Mouse (Mus musculus) midbrain, embryonic 13.5 days (tissue): ENCODE results near the gene Krtap5-1. TPM values are rescaled to one million over a fixed set of nuclear protein-coding genes. Genes with fewer than 3 reads are reported as not detected.

Experiments used
- polyA plus RNA-seq: library from polyadenylated mRNA; unstranded; fragments of >200 nt; fragmentation: Nextera tagmentation; extraction: Ambion mirVana; gene quantifications from 2 replicates; pipeline ENCODE4 v1.2.1, GENCODE M21; 2015

Krtap5-1 gene
- polyA plus RNA-seq, 1 experiment from 2014 or later: not detected

Other genes with a start within 250 kb of the Krtap5-1 start
- 52.3 and 56.9 TPM in 2 replicates for gene Mob2, start 236.1 kb downstream of the Krtap5-1 start, polyA plus RNA-seq
- gene Dusp8, start 201.3 kb downstream of the Krtap5-1 start, polyA plus RNA-seq: 66.0 and 69.1 TPM in 2 replicates
- 0.44 TPM in 1 of 2 replicates, not detected in the other for gene Gm45618, start 176.4 kb downstream of the Krtap5-1 start, polyA plus RNA-seq
- gene Gm39115, start 161.1 kb downstream of the Krtap5-1 start, polyA plus RNA-seq: not detected in 2 replicates
- not detected in 2 replicates for gene Gm45337, start 152.5 kb downstream of the Krtap5-1 start, polyA plus RNA-seq
- gene Gm29735, start 140.0 kb downstream of the Krtap5-1 start, polyA plus RNA-seq: not detected in 2 replicates
- gene Gm4553, start 131.4 kb downstream of the Krtap5-1 start, polyA plus RNA-seq: not detected in 2 replicates
- gene Krtap5-2, start 121.1 kb downstream of the Krtap5-1 start, polyA plus RNA-seq: not detected in 2 replicates
- not detected in 2 replicates for gene Gm10153, start 106.7 kb downstream of the Krtap5-1 start, polyA plus RNA-seq
- gene Krtap5-3, start 95.8 kb downstream of the Krtap5-1 start, polyA plus RNA-seq: not detected in 2 replicates
- gene Gm7579, start 85.3 kb downstream of the Krtap5-1 start, polyA plus RNA-seq: not detected in 2 replicates
- gene Krtap5-5, start 67.1 kb downstream of the Krtap5-1 start, polyA plus RNA-seq: not detected in 2 replicates
- gene Gm40460, start 56.0 kb downstream of the Krtap5-1 start, polyA plus RNA-seq: not detected in 2 replicates
- not detected in 2 replicates for gene Gm2431, start 38.8 kb downstream of the Krtap5-1 start, polyA plus RNA-seq
- gene Gm4559, start 22.8 kb downstream of the Krtap5-1 start, polyA plus RNA-seq: not detected in 2 replicates
- not detected in 2 replicates for gene Krtap5-4, start 6.4 kb upstream of the Krtap5-1 start, polyA plus RNA-seq
- gene Ifitm10, start 76.6 kb upstream of the Krtap5-1 start, polyA plus RNA-seq: 1.9 and 2.3 TPM in 2 replicates
- not detected in 2 replicates for gene Gm49369, start 85.5 kb upstream of the Krtap5-1 start, polyA plus RNA-seq
- 191 and 206 TPM in 2 replicates for gene Ctsd, start 90.9 kb upstream of the Krtap5-1 start, polyA plus RNA-seq
- gene Syt8, start 137.7 kb upstream of the Krtap5-1 start, polyA plus RNA-seq: not detected in 2 replicates
- gene Tnni2, start 144.7 kb upstream of the Krtap5-1 start, polyA plus RNA-seq: 0.59 and 0.75 TPM in 2 replicates
- gene Lsp1, start 163.7 kb upstream of the Krtap5-1 start, polyA plus RNA-seq: 6.5 and 6.9 TPM in 2 replicates
- gene Tnnt3, start 201.7 kb upstream of the Krtap5-1 start, polyA plus RNA-seq: 0.68 and 1.0 TPM in 2 replicates
- gene Mrpl23, start 235.6 kb upstream of the Krtap5-1 start, polyA plus RNA-seq: 12.8 and 13.7 TPM in 2 replicates